Mouse (Mus musculus): ENCODE measurements around the gene Nkx2-5.

Nkx2-5 gene

GRCm38 (mm10) chr17:26850358-26851135 is 5.7 kb upstream of the Nkx2-5 start:
- DNase-seq (ENCODE audit: low spot score in 2 of 2): peak in 1 of 2 experiments; percentile 12

GRCm38 (mm10) chr17:26849746-26850357 is 5.0 kb upstream of the Nkx2-5 start:
- no peak for DNase-seq (ENCODE audit: low spot score in 2 of 2)

GRCm38 (mm10) chr17:26849106-26849745 is 4.4 kb upstream of the Nkx2-5 start:
- no peak for DNase-seq (ENCODE audit: low spot score in 2 of 2)

DNA sequence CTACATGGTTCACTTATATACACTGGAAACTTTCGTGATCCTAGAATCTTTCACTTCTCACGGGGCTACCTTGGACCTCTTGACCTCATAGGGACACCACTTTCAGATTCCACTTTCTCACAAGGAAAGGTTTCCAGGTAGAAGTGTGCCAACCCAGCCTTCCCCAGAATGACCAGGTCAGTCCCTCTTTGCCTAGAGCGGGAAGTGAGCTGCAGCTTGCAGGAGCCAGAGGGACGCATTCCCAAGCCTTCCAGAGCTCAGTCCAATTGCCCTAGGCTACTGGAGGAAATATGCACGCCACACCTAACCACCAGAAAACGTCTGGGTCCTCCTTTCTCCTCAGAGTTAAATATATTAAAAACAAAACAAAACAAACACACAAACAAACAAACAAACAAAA is 3.4 kb upstream of the Nkx2-5 start:
- DNase-seq (ENCODE audit: low spot score in 2 of 2): no peak

GRCm38 (mm10) chr17:26847801-26848200 is 3.0 kb upstream of the Nkx2-5 start:
- DNase-seq (ENCODE audit: low spot score in 2 of 2): no peak

- DNase-seq (ENCODE audit: low spot score in 2 of 2): no peak
Observed at GRCm38 (mm10) chr17:26846411-26846810, 1.6 kb upstream of the Nkx2-5 start.

DNA sequence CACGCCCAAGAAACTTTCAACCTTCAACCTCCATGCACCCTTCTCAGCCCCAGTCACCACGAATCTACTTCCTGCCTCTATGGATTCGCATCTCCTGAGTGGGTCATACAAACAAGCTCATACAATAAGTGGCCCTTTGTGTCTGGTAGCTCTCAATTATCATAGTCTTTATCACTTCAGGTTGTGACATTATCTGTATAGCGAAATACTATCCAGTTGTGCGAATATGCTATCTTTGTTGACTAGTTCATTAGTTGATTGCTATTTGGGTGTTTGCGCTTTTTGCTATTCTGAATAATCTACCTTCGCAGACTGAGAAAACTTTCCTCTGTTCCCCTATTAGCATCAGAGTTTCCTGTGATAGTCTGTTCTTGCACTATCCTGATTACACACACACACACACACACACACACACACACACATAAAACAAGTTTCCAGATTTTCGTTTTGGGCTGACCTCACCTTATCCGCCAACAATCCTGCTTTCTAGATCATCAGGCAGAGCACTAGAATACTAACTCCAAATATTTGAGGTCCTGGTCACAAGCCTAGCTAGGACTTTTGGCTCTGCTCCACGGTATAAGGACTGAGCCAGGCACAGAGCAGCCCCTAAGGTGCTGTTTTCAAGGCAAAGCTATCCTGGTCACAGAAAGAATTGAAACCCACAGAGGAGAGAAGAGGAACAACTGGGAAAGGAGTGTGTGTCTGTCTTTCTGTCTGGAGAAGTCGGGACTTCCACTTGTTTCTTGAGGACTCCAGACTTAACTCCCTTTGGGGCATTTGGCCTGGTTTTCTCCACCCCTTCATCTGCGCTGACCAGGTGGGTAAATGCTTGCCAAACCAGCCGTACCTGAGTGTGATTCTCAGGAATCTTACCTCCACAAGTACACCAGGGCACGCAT is 591 bp upstream of the Nkx2-5 start:
- DNase-seq (ENCODE audit: low spot score in 2 of 2): no peak

DNA sequence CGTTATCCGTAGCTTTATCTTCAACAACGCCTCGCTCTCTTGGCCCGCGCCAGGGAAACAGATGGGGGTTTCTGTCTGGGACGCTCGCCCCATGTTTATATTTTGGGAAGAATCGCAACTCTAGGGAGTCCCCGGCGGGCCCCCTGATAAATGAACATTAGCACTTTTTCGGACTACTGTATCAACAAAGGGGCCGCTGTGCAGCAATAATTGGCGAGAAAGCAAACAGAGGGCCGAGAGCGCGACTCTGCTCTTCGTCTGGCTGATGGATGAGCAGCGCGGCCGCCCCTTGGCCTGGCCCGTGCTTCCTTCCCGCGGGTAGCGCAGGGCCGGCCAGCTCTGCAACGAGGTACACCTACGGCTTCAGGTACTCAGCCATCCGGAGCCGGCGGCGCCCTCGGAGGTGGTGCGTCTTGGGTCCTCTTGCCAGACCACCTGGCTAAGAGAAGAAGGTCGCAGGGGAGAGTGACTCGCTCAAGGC is 398 bp downstream of the Nkx2-5 start:
- DNase-seq (ENCODE audit: low spot score in 2 of 2): no peak

DNA sequence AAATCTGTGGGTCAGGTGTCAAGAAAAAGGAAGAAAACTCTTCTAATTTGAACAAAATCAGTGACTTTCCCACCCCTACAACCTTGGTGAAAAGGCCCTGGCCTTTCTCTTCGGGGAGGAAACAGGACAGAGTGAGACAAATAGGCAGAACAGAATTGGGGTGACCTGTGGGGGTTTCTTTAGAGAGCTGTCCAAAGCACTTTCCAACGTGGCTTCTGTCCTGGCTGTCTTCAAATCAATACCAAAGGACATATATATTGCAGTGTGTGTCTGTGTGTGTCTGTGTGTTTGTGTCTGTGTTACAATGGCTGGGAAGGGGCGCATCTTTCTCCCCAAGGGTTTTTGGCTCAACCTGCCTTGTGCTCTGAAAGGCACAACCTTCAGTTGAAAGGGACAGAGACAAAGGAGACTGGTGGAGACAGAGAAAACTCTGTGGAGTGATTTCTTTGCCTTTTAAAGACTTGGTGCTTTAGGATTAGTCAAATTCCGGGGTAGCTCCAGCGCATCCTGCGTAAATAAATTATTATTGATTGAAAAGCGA is 1.0 kb downstream of the Nkx2-5 start:
- no peak for DNase-seq (ENCODE audit: low spot score in 2 of 2)

- no peak for DNase-seq (ENCODE audit: low spot score in 2 of 2)
Observed at GRCm38 (mm10) chr17:26843229-26843567, 1.6 kb downstream of the Nkx2-5 start.

DNA sequence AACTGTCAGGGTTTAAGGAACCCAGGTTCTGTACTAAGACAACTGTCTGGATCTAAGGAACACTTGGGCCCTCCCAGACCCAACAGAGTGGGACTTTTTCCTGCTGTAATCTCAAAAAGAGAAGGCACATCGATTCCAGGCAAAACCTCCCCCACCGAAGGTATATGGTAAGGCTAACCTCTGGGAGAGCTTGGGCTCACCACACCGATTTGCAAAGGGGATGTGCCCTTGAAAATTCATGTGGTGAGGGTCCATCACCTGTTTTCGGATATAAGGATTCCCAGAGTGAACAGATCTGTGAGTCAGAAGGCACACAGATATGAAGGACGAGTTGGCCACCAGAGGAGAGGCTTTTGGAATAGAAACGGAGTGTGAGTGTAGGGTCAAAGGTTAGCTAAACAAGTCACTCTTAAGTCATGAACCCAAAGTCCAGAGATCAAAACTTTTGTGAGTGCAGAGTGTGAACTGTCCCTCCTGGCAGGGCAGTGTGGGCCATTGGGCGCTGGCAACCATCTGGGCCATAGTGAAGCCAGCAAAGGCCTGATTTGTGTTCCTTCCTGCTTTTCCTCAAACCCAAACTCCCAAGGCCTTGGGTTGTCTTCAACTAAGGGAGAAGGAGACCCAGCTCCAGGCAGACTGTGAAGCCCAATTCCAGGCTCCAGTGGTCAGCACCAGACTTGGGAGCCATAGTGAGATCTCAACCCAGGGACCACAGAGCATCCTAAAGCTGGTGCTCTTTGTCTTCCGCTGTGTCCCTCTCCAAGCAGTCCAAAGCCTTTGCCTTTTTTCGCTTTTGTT is 2.2 kb downstream of the Nkx2-5 start:
- DNase-seq (ENCODE audit: low spot score in 2 of 2): no peak

GRCm38 (mm10) chr17:26841981-26842380 is 2.8 kb downstream of the Nkx2-5 start:
- DNase-seq (ENCODE audit: low spot score in 2 of 2): no peak

- peak in 1 of 2 experiments; percentile 11 for DNase-seq (ENCODE audit: low spot score in 2 of 2)
Observed at GRCm38 (mm10) chr17:26840922-26841731, 3.7 kb downstream of the Nkx2-5 start.

DNA sequence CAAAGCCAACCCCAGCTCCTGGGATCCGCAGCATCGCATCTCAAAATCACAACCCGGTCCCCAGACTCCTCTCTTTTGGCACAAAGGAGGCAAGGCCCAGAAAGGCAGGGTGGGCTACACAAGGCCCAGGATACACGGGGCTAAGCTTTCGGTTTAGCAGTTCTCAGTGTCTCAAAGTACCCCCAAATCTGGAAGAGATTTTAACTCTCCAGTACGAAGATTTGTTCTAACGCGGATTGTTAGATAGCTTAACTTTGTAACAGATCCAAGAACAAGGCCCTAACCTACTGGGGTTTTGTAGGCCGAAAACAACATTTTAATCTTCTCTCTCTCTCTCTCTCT is 4.4 kb downstream of the Nkx2-5 start:
- no peak for DNase-seq (ENCODE audit: low spot score in 2 of 2)

DNA sequence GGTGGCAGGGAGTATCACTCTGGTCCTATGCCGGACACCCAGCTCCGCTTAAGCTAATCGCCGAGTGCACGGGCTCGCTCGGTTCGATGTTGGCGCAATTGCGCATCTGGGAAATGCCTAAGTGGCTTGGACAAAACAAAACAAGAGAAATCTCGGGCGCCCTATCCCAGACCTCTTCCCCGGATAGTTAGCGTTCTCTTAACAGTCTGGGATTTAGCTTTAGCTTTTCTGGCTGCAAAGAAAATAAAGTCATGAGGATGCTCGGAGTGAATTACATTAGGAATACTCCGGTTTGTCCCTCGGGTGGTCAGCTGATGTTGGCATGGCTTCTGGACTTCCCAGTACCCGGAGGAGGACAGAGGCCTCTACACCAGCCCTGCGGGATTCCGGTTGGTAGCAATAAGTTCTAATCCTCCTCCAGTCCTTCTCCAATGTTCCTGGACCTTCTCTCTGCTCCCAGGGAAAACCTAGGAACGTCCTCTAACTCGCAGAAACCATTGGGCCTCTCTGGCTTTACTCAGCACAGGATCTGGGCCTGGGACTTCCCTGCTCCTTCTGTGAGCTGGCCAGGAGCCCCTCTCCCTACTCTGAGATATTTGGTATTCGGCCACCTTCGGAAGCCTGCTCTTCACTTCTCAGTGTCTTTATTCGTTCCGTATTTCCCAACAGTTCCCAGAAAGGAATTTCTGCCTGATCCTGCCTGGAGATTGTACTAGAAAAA is 4.9 kb downstream of the Nkx2-5 start:
- no peak for DNase-seq (ENCODE audit: low spot score in 2 of 2)

- no peak for DNase-seq (ENCODE audit: low spot score in 2 of 2)
Observed at GRCm38 (mm10) chr17:26838911-26839717, 5.7 kb downstream of the Nkx2-5 start.

- no peak for DNase-seq (ENCODE audit: low spot score in 2 of 2)
Observed at GRCm38 (mm10) chr17:26838191-26838910, 6.5 kb downstream of the Nkx2-5 start.

DNA sequence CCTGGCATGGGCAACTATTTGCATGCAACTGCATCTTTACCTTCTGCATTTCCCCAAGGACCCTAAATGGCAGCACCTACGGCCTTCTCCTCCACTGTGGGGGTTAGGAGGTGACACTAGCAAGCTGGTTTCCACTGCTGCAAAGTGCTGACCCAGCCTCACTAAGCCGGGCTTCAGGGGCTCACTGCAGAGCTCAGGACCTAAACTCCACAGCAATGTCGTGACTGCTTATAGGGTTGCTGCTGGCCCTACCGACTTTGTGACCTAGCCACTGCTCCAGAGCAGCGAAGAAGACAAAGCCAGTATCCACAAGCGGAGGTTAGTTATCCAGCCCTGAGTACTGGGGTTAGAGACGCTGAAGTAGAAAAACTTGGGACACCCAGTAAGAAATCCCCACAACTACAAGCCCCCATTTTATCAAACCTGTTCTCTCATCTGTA is 7.2 kb downstream of the Nkx2-5 start:
- DNase-seq (ENCODE audit: low spot score in 2 of 2): no peak

Measured in spleen, postnatal 36 days (tissue).